Mouse (Mus musculus) hindbrain, embryonic 14.5 days (tissue): Measurements from ENCODE around the gene Usp49. TPM values are rescaled to one million over a fixed set of nuclear protein-coding genes. Genes with fewer than 3 reads are reported as not detected.

Experiments
- ATAC-seq: fragments of 200-750 bp; cut with Nextera tagmentation; 2 replicates; pipeline ENCODE4 v1.8.0; 2017; ENCODE audit warnings: moderate number of reproducible peaks, mild to moderate bottlenecking, moderate TSS enrichment, moderate library complexity; ENCODE audit not compliant: low FRiP score
- DNase-seq: peaks from one replicate; pipeline ENCODE4 v3.0.0-alpha.2; 2015; ENCODE audit warnings: low spot score
- H3K27ac ChIP-seq: fragments of 300-500 bp; sonication (generic); 2 replicates; pipeline ENCODE4 v1.5.1; 2014; ENCODE audit warnings: mild to moderate bottlenecking, moderate library complexity
- H3K27me3 ChIP-seq: fragments of 300-500 bp; sonication (generic); 2 replicates; pipeline ENCODE4 v1.6.1; 2014; ENCODE audit warnings: mild to moderate bottlenecking, low read length, mixed read lengths; ENCODE audit not compliant: control insufficient read depth, insufficient read depth
- H3K36me3 ChIP-seq: fragments of 300-500 bp; sonication (generic); replicated peaks from 2 replicates; pipeline ENCODE4 v1.6.1; 2014; ENCODE audit not compliant: control insufficient read depth, insufficient read depth
- H3K4me1 ChIP-seq: fragments of 300-500 bp; sonication (generic); replicated peaks from 2 replicates; pipeline ENCODE4 v1.6.1; 2014; ENCODE audit warnings: antibody characterized with exemption, low read length, mixed read lengths; ENCODE audit not compliant: control insufficient read depth, insufficient read depth
- H3K4me2 ChIP-seq: fragments of 300-500 bp; sonication (generic); replicated peaks from 2 replicates; pipeline ENCODE4 v1.6.1; 2014; ENCODE audit warnings: mild to moderate bottlenecking, moderate library complexity
- H3K4me3 ChIP-seq: fragments of 300-500 bp; sonication (generic); replicated peaks from 2 replicates; pipeline ENCODE4 v1.5.1; 2014; ENCODE audit warnings: mild to moderate bottlenecking, low read length
- H3K9ac ChIP-seq: fragments of 300-500 bp; sonication (generic); 2 replicates; pipeline ENCODE4 v1.6.1; 2014
- H3K9me3 ChIP-seq: fragments of 300-500 bp; sonication (generic); 2 replicates; pipeline ENCODE4 v1.6.1; 2016; ENCODE audit warnings: low read length; ENCODE audit not compliant: control insufficient read depth
- WGBS: fragments of 180-500 bp; shearing (Covaris S2); extraction: QIAGEN DNeasy Blood & Tissue Kit; methylation state at CpG from one replicate; pipeline ENCODE4 v1.1.7; 2014; 5-methylcytosine and 5-hydroxymethylcytosine counted together
- polyA plus RNA-seq: library from polyadenylated mRNA; unstranded; fragments of >200 nt; fragmentation: Nextera tagmentation; extraction: Ambion mirVana; gene quantifications from 2 replicates; pipeline ENCODE4 v1.2.1, GENCODE M21; 2014

Gene Usp49
- polyA plus RNA-seq, 1 experiment from 2014 or later = 7.6 TPM

GRCm38 (mm10) chr17:47694503-47695336 lies 64.2 kb downstream of the Usp49 start, which contains the start of gene Prickle4:
Gene Prickle4, minus strand, starts transcription at chr17:47694736.
- Histone ChIP-seq H3K27ac (peak within 1 kb of the TSS; percentile 82), H3K4me1 (peaks cover 8% of the 10 kb centered on the region), H3K4me3 (peak within 1 kb of the TSS; percentile 80), H3K27me3 (no peaks in the 10 kb centered on the region), H3K4me2 (peak within 1 kb of the TSS; percentile 55), H3K9me3 (no peaks in the 10 kb centered on the region), H3K36me3 (peaks cover 6% of the 10 kb centered on the region), H3K9ac (peak within 1 kb of the TSS; percentile 90)
- peak; percentile 94 for ATAC-seq
- WGBS = under 1% methylated on average over 51 of the region's 82 CpGs
- DNase-seq = peak; percentile 95

GRCm38 (mm10) chr17:47695337-47695710 lies 64.8 kb downstream of the Usp49 start:
- DNase-seq = peak; percentile 41
- Histone ChIP-seq H3K9me3 (no peaks in the 10 kb centered on the region), H3K36me3 (peaks cover 12% of the 10 kb centered on the region), H3K4me1 (peaks cover 4% of the 10 kb centered on the region; the same call in 1 of the 2 replicates), H3K4me2 (peak overlapping the region; percentile 55), H3K27me3 (no peaks in the 10 kb centered on the region), H3K4me3 (peak overlapping the region; percentile 80), H3K27ac (peak overlapping the region; percentile 82), H3K9ac (peak overlapping the region; percentile 90)
- under 1% methylated on average over 19 of the region's 23 CpGs for WGBS
- no peak; the same call in 1 of the 2 replicates for ATAC-seq

- DNase-seq = no peak
- 92% methylated on average over 10 of the region's 10 CpGs for WGBS
Observed at GRCm38 (mm10) chr17:47698156-47698555, 67.7 kb downstream of the Usp49 start.

GRCm38 (mm10) chr17:47699055-47699454 lies 68.6 kb downstream of the Usp49 start:
- ATAC-seq = no peak
- H3K9me3 ChIP-seq = no peaks in the 10 kb centered on the region
- H3K4me3 ChIP-seq = no peak overlapping the region
- no peak overlapping the region for H3K4me2 ChIP-seq
- H3K27ac ChIP-seq = no peak overlapping the region
- H3K36me3 ChIP-seq = peaks cover 38% of the 10 kb centered on the region
- peaks cover 4% of the 10 kb centered on the region; the same call in 1 of the 2 replicates for H3K4me1 ChIP-seq
- no peaks in the 10 kb centered on the region for H3K27me3 ChIP-seq
- no peak for DNase-seq
- H3K9ac ChIP-seq = no peak overlapping the region
- 81% methylated on average over 2 of the region's 2 CpGs for WGBS

More at GRCm38 (mm10) chr17:47698156-47698555, 67.7 kb downstream of the Usp49 start:
- no peak overlapping the region for H3K4me3 ChIP-seq
- no peak overlapping the region for H3K27ac ChIP-seq
- H3K4me1 ChIP-seq = peaks cover 4% of the 10 kb centered on the region; the same call in 1 of the 2 replicates
- no peak overlapping the region for H3K9ac ChIP-seq
- ATAC-seq = no peak
- H3K27me3 ChIP-seq = no peaks in the 10 kb centered on the region
- peaks cover 34% of the 10 kb centered on the region for H3K36me3 ChIP-seq
- no peaks in the 10 kb centered on the region for H3K9me3 ChIP-seq
- no peak overlapping the region for H3K4me2 ChIP-seq

GRCm38 (mm10) chr17:47701793-47702192 lies 71.3 kb downstream of the Usp49 start:
- no peak for ATAC-seq
- Histone ChIP-seq H3K9ac (no peak overlapping the region), H3K4me1 (no peaks in the 10 kb centered on the region)

GRCm38 (mm10) chr17:47702548-47703345 lies 72.3 kb downstream of the Usp49 start:
- H3K36me3 ChIP-seq = peaks cover 46% of the 10 kb centered on the region
- H3K27me3 ChIP-seq = no peaks in the 10 kb centered on the region
- no peaks in the 10 kb centered on the region for H3K4me1 ChIP-seq
- H3K27ac ChIP-seq = no peak overlapping the region
- ATAC-seq (no peak), DNase-seq (no peak)
- no peaks in the 10 kb centered on the region for H3K9me3 ChIP-seq
- H3K4me2 ChIP-seq = no peak overlapping the region
- no peak overlapping the region for H3K4me3 ChIP-seq
- 45% methylated on average over 28 of the region's 28 CpGs for WGBS
- H3K9ac ChIP-seq = no peak overlapping the region

More at GRCm38 (mm10) chr17:47701793-47702192, 71.3 kb downstream of the Usp49 start:
- Histone ChIP-seq H3K4me2 (no peak overlapping the region), H3K36me3 (peaks cover 46% of the 10 kb centered on the region), H3K9me3 (no peaks in the 10 kb centered on the region), H3K27me3 (no peaks in the 10 kb centered on the region), H3K4me3 (no peak overlapping the region), H3K27ac (no peak overlapping the region)
- no peak for DNase-seq
- WGBS = 70% methylated on average over 9 of the region's 9 CpGs

- 40% methylated on average over 20 of the region's 20 CpGs for WGBS
- Histone ChIP-seq H3K9me3 (no peaks in the 10 kb centered on the region), H3K27ac (no peak overlapping the region), H3K27me3 (no peaks in the 10 kb centered on the region), H3K4me1 (no peaks in the 10 kb centered on the region), H3K4me2 (no peak overlapping the region), H3K4me3 (no peak overlapping the region), H3K36me3 (peaks cover 46% of the 10 kb centered on the region), H3K9ac (no peak overlapping the region)
- ATAC-seq = no peak
- DNase-seq = no peak
Observed at GRCm38 (mm10) chr17:47703556-47703955, 73.1 kb downstream of the Usp49 start.

GRCm38 (mm10) chr17:47704692-47705091 lies 74.2 kb downstream of the Usp49 start:
- Histone ChIP-seq H3K9ac (no peak overlapping the region), H3K9me3 (no peaks in the 10 kb centered on the region), H3K27ac (no peak overlapping the region), H3K4me2 (no peak overlapping the region), H3K4me3 (no peak overlapping the region), H3K36me3 (peaks cover 40% of the 10 kb centered on the region), H3K27me3 (no peaks in the 10 kb centered on the region), H3K4me1 (no peaks in the 10 kb centered on the region)
- 87% methylated on average over 4 of the region's 4 CpGs for WGBS
- ATAC-seq = no peak
- no peak for DNase-seq

- no peak overlapping the region for H3K4me3 ChIP-seq
- no peak overlapping the region for H3K4me2 ChIP-seq
- WGBS = 80% methylated on average over 1 of the region's 1 CpGs
- H3K9me3 ChIP-seq = no peaks in the 10 kb centered on the region
- no peaks in the 10 kb centered on the region for H3K4me1 ChIP-seq
- no peaks in the 10 kb centered on the region for H3K27me3 ChIP-seq
- H3K27ac ChIP-seq = no peak overlapping the region
- H3K9ac ChIP-seq = no peak overlapping the region
- DNase-seq (no peak), ATAC-seq (no peak)
- H3K36me3 ChIP-seq = peaks cover 25% of the 10 kb centered on the region
Observed at GRCm38 (mm10) chr17:47706196-47706595, 75.7 kb downstream of the Usp49 start.
